Mouse (Mus musculus) limb, embryonic 15.5 days (tissue): ENCODE data around the gene Hist1h3e. TPM values are rescaled to one million over a fixed set of nuclear protein-coding genes. Genes with fewer than 3 reads are reported as not detected.
"Not testable (repeated sequence)": the region's sequence is repeated elsewhere in the genome, so short reads cannot be mapped to it uniquely, and the experiment has no call there.

ENCODE experiments used
- ATAC-seq: fragments of 200-750 bp; cut with Nextera tagmentation; 2 replicates; pipeline ENCODE4 v1.8.0; 2017; ENCODE audit warnings: low read depth, moderate TSS enrichment; ENCODE audit not compliant: insufficient number of reproducible peaks, low FRiP score, low TSS enrichment
- H3K27ac ChIP-seq: fragments of 300-500 bp; sonication (generic); 2 replicates; pipeline ENCODE4 v1.5.1; 2015; ENCODE audit warnings: moderate library complexity, mild to moderate bottlenecking, inconsistent platforms
- H3K27me3 ChIP-seq: fragments of 300-500 bp; sonication (generic); 2 replicates; pipeline ENCODE4 v1.6.1; 2015; ENCODE audit warnings: inconsistent platforms
- H3K36me3 ChIP-seq: fragments of 300-500 bp; sonication (generic); 2 replicates; pipeline ENCODE4 v1.6.1; 2015; ENCODE audit warnings: inconsistent platforms
- H3K4me1 ChIP-seq: fragments of 300-500 bp; sonication (generic); 2 replicates; pipeline ENCODE4 v1.6.1; 2015; ENCODE audit warnings: inconsistent platforms
- H3K4me2 ChIP-seq: fragments of 300-500 bp; sonication (generic); 2 replicates; pipeline ENCODE4 v1.6.1; 2015; ENCODE audit warnings: mild to moderate bottlenecking, inconsistent platforms
- H3K4me3 ChIP-seq: fragments of 300-500 bp; sonication (generic); 2 replicates; pipeline ENCODE4 v1.5.1; 2015; ENCODE audit warnings: mild to moderate bottlenecking, inconsistent platforms
- H3K9ac ChIP-seq: fragments of 300-500 bp; sonication (generic); 2 replicates; pipeline ENCODE4 v1.6.1; 2015; ENCODE audit warnings: inconsistent platforms
- H3K9me3 ChIP-seq: fragments of 300-500 bp; sonication (generic); 2 replicates; pipeline ENCODE4 v1.6.1; 2016; ENCODE audit warnings: inconsistent platforms
- WGBS: fragments of 180-500 bp; shearing (Covaris S2); methylation state at CpG from one replicate; pipeline ENCODE4 v1.1.7; 2015; 5-methylcytosine and 5-hydroxymethylcytosine counted together
- polyA plus RNA-seq: library from polyadenylated mRNA; unstranded; fragments of >200 nt; fragmentation: Nextera tagmentation; extraction: Ambion mirVana; gene quantifications from 2 replicates; pipeline ENCODE4 v1.2.1, GENCODE M21; 2015

Hist1h3e gene
- 2.1 and 4.8 TPM in 2 replicates for polyA plus RNA-seq

- not testable (repeated sequence) for H3K4me1 ChIP-seq, H3K36me3 ChIP-seq, H3K27me3 ChIP-seq, H3K9me3 ChIP-seq
- H3K4me2 ChIP-seq: peak within 1 kb of the TSS; percentile 62
- H3K4me3 ChIP-seq: peak within 1 kb of the TSS; percentile 49
- WGBS: under 1% methylated on average over 67 of the region's 67 CpGs
- H3K27ac ChIP-seq: peak within 1 kb of the TSS; percentile 96
- ATAC-seq: peak; percentile 88
- peak within 1 kb of the TSS; percentile 31; the same call in 1 of the 2 replicates for H3K9ac ChIP-seq
These were observed at the start of gene Hist1h3e for GRCm38 (mm10) chr13:23561883-23562659. TSS of gene Hist1h3e (minus strand) at chr13:23562369.

DNA sequence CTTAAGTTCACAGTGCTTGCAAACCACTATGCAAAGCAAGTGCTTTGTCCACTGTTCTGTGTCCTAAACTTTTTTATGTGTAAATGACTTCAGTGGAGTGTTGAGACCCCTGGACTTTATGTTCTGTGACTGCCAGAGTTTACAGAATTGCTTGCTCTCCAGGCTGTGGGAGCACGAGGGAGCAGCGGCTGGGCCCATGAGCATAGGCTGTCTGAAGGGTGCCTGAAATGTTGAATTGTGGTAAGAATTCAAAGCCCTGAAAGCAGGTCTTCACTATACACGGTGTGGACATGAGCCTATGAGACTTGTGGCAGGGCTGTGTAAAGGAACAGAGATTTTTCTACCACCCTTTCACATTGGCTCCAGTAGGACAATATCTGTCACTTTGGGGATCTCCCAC is 49.5 kb upstream of the Hist1h3e start:
- 91% methylated on average over 3 of the region's 3 CpGs for WGBS
- Histone ChIP-seq H3K9me3 (no peaks in the 10 kb centered on the region), H3K27me3 (no peaks in the 10 kb centered on the region), H3K4me2 (no peak overlapping the region), H3K4me1 (no peaks in the 10 kb centered on the region), H3K27ac (no peak overlapping the region), H3K36me3 (no peaks in the 10 kb centered on the region), H3K9ac (no peak overlapping the region), H3K4me3 (no peak overlapping the region)
- no peak for ATAC-seq

- 79% methylated on average over 2 of the region's 2 CpGs for WGBS
- Histone ChIP-seq H3K9me3 (no peaks in the 10 kb centered on the region), H3K27ac (no peak overlapping the region), H3K9ac (no peak overlapping the region), H3K4me1 (no peaks in the 10 kb centered on the region), H3K36me3 (no peaks in the 10 kb centered on the region), H3K27me3 (no peaks in the 10 kb centered on the region), H3K4me2 (no peak overlapping the region), H3K4me3 (no peak overlapping the region)
- no peak for ATAC-seq
These were observed 48.2 kb upstream of the Hist1h3e start for GRCm38 (mm10) chr13:23610393-23610792.

- H3K4me1 ChIP-seq: no peaks in the 10 kb centered on the region
These were observed 47.7 kb upstream of the Hist1h3e start for GRCm38 (mm10) chr13:23609844-23610243.

DNA sequence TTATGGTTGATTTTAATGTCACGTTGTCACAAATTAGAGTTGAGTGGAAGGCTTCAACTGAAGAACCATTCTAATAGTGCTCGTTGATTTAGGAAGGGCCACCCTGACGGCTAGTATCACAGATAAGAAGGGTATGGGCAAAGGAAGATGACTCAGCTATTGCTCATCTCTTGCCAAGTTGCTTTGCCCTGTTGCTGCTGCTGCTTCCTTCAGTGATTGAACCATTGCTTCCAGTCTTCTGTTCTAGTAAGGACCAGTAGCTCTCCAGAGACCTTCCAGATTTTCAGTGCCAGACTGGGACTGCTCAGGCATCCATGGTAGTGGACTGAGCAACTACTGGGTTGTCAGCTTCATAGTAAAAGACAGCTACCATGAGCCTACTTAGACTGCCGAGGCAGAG is 47.0 kb upstream of the Hist1h3e start:
- 87% methylated on average over 4 of the region's 4 CpGs for WGBS

More at GRCm38 (mm10) chr13:23609844-23610243, 47.7 kb upstream of the Hist1h3e start:
- Histone ChIP-seq H3K9me3 (no peaks in the 10 kb centered on the region), H3K4me2 (no peak overlapping the region), H3K9ac (no peak overlapping the region), H3K36me3 (no peaks in the 10 kb centered on the region), H3K27me3 (no peaks in the 10 kb centered on the region), H3K4me3 (no peak overlapping the region), H3K27ac (no peak overlapping the region)
- ATAC-seq: no peak

GRCm38 (mm10) chr13:23605052-23605451 is 42.9 kb upstream of the Hist1h3e start:
- Histone ChIP-seq H3K27me3 (no peaks in the 10 kb centered on the region), H3K4me3 (no peak overlapping the region), H3K4me2 (no peak overlapping the region), H3K27ac (no peak overlapping the region), H3K9me3 (no peaks in the 10 kb centered on the region), H3K9ac (no peak overlapping the region), H3K4me1 (no peaks in the 10 kb centered on the region), H3K36me3 (no peaks in the 10 kb centered on the region)
- WGBS: 85% methylated on average over 3 of the region's 3 CpGs
- ATAC-seq: no peak

More for the DNA sequence above, 47.0 kb upstream of the Hist1h3e start:
- no peaks in the 10 kb centered on the region for H3K27me3 ChIP-seq
- no peak for ATAC-seq
- no peak overlapping the region for H3K4me2 ChIP-seq
- H3K4me3 ChIP-seq: no peak overlapping the region
- no peaks in the 10 kb centered on the region for H3K36me3 ChIP-seq
- H3K4me1 ChIP-seq: no peaks in the 10 kb centered on the region
- no peaks in the 10 kb centered on the region for H3K9me3 ChIP-seq
- no peak overlapping the region for H3K27ac ChIP-seq
- no peak overlapping the region for H3K9ac ChIP-seq

DNA sequence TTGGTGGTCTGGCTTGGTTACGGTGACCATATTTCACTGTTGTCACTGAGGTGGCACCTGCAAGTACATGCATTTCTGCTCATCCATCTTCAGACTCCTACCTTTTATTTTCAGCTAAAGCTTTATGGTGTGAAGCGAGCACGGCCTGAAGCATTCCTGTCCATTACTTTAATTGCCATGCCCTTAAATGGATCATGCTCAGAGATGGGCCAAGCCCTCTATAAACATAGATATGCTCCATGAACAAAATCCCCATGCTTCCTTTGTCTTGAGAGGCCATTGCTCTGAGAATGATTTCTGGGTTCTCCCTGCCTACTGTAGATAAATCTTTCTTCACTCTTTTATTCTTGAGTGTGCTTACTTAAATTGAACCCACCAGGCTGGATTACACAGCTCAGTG is 42.3 kb upstream of the Hist1h3e start:
- no peak for ATAC-seq
- Histone ChIP-seq H3K27ac (no peak overlapping the region), H3K9me3 (no peaks in the 10 kb centered on the region), H3K4me2 (no peak overlapping the region), H3K9ac (no peak overlapping the region), H3K4me3 (no peak overlapping the region), H3K4me1 (no peaks in the 10 kb centered on the region), H3K36me3 (no peaks in the 10 kb centered on the region), H3K27me3 (no peaks in the 10 kb centered on the region)
- WGBS: 75% methylated on average over 3 of the region's 3 CpGs

DNA sequence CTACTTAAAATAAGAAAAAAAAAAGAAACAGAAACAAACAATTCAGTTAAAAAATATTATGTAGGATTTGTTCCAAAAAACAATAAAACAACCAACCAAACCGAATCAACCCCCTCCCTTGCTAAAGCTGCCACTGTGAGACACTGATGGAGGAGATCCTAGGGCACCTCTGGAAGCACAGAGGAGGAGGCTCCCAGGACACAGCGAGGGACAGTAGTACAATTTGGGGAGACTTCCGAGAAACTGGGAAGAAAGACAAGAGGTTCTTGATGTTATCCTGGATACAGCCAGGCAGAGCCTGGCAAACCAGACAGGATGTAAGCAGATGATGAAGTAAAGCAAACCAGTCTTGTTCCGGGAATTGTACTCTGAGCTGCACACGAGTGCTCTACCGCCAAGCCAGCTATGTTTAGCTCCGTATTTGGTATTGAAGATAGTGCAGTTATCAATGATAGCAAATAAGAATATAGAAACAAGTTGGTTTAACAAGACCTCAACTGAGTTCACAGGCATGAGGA is 41.1 kb upstream of the Hist1h3e start:
- no peak overlapping the region for H3K4me2 ChIP-seq
- no peaks in the 10 kb centered on the region for H3K36me3 ChIP-seq
- H3K9ac ChIP-seq: no peak overlapping the region
- H3K9me3 ChIP-seq: no peaks in the 10 kb centered on the region
- no peaks in the 10 kb centered on the region for H3K27me3 ChIP-seq
- H3K4me3 ChIP-seq: no peak overlapping the region
- WGBS: 80% methylated on average over 7 of the region's 7 CpGs
- no peak overlapping the region for H3K27ac ChIP-seq
- ATAC-seq: no peak
- no peaks in the 10 kb centered on the region for H3K4me1 ChIP-seq

GRCm38 (mm10) chr13:23597957-23598356 is 35.8 kb upstream of the Hist1h3e start:
- Histone ChIP-seq H3K4me2 (no peak overlapping the region), H3K36me3 (no peaks in the 10 kb centered on the region), H3K27ac (no peak overlapping the region), H3K4me1 (0 out of 2 replicates have a peak, but pooled peaks cover 3% of the 10 kb centered on the region), H3K9me3 (no peaks in the 10 kb centered on the region), H3K4me3 (no peak overlapping the region), H3K27me3 (no peaks in the 10 kb centered on the region), H3K9ac (no peak overlapping the region)
- no peak for ATAC-seq
- WGBS: 7% methylated on average over 9 of the region's 9 CpGs

GRCm38 (mm10) chr13:23595622-23596372 is 33.6 kb upstream of the Hist1h3e start:
- H3K4me1 ChIP-seq: 0 out of 2 replicates have a peak, but pooled peaks cover 4% of the 10 kb centered on the region
- no peak overlapping the region for H3K9ac ChIP-seq
- no peaks in the 10 kb centered on the region for H3K36me3 ChIP-seq
- H3K27ac ChIP-seq: no peak overlapping the region
- no peaks in the 10 kb centered on the region for H3K9me3 ChIP-seq
- H3K4me3 ChIP-seq: no peak overlapping the region
- no peak for ATAC-seq
- 63% methylated on average over 7 of the region's 7 CpGs for WGBS
- no peak overlapping the region for H3K4me2 ChIP-seq
- no peaks in the 10 kb centered on the region for H3K27me3 ChIP-seq

DNA sequence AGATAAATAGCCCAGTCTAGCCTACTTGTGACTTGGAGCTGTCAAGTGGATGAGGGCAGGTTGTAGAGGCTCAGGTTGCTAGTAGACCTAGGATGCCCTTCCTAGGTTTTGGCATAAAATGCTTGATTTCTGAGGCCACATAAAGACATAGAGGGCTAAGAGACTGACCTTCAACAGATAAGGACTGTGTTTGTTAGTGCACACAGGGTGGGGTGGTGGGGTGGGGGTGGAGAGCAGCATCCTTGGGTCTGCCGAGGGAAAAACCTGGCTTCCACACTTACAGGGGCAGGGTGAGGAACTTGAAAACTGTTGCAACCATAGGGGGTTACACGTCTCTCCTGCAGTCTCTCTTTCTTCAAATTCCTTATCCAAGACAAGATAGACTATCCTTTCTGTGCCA is 33.0 kb upstream of the Hist1h3e start:
- Histone ChIP-seq H3K4me2 (no peak overlapping the region), H3K27ac (no peak overlapping the region), H3K4me3 (no peak overlapping the region), H3K9me3 (no peaks in the 10 kb centered on the region), H3K9ac (no peak overlapping the region), H3K27me3 (no peaks in the 10 kb centered on the region), H3K4me1 (0 out of 2 replicates have a peak, but pooled peaks cover 4% of the 10 kb centered on the region), H3K36me3 (no peaks in the 10 kb centered on the region)
- 81% methylated on average over 2 of the region's 2 CpGs for WGBS
- no peak for ATAC-seq
